Mouse (Mus musculus): ENCODE data around the gene Cytip. TPM values are rescaled to one million over a fixed set of nuclear protein-coding genes. Genes with fewer than 3 reads are reported as not detected.

Gene Cytip
- polyA plus RNA-seq, 1 experiment from 2014 or later: 1.1 TPM

GRCm38 (mm10) chr2:58167654-58168053 lies 27.7 kb downstream of the Cytip start:
- H3K4me3 ChIP-seq (ENCODE audit: low read length): no peak overlapping the region
- no peaks in the 10 kb centered on the region for H3K27me3 ChIP-seq (replicated peaks; ENCODE audit: control insufficient read depth, insufficient read depth, low read length)
- no peaks in the 10 kb centered on the region for H3K4me1 ChIP-seq (ENCODE audit: control insufficient read depth, insufficient read depth, low read length)
- H3K9me3 ChIP-seq (ENCODE audit: control insufficient read depth, low read length): no peaks in the 10 kb centered on the region
- ATAC-seq: no peak
- H3K9ac ChIP-seq (ENCODE audit: low read depth, low read length): no peak overlapping the region
- no peak overlapping the region for H3K4me2 ChIP-seq (ENCODE audit: low read depth, low read length)
- 79% methylated on average over 3 of the region's 3 CpGs for WGBS
- no peaks in the 10 kb centered on the region for H3K36me3 ChIP-seq (ENCODE audit: control insufficient read depth, insufficient read depth, low read length)
- H3K27ac ChIP-seq (ENCODE audit: low read length): no peak overlapping the region

- no peaks in the 10 kb centered on the region for H3K4me1 ChIP-seq (ENCODE audit: control insufficient read depth, insufficient read depth, low read length)
- 58% methylated on average over 2 of the region's 2 CpGs for WGBS
- no peak overlapping the region for H3K4me2 ChIP-seq (ENCODE audit: low read depth, low read length)
- H3K36me3 ChIP-seq (ENCODE audit: control insufficient read depth, insufficient read depth, low read length): no peaks in the 10 kb centered on the region
- no peak overlapping the region for H3K27ac ChIP-seq (ENCODE audit: low read length)
- no peaks in the 10 kb centered on the region for H3K27me3 ChIP-seq (replicated peaks; ENCODE audit: control insufficient read depth, insufficient read depth, low read length)
- no peak for ATAC-seq
- no peaks in the 10 kb centered on the region for H3K9me3 ChIP-seq (ENCODE audit: control insufficient read depth, low read length)
- no peak overlapping the region for H3K9ac ChIP-seq (ENCODE audit: low read depth, low read length)
- H3K4me3 ChIP-seq (ENCODE audit: low read length): no peak overlapping the region
Observed at GRCm38 (mm10) chr2:58166764-58167163, 28.6 kb downstream of the Cytip start.

- no peaks in the 10 kb centered on the region for H3K36me3 ChIP-seq (ENCODE audit: control insufficient read depth, insufficient read depth, low read length)
- no peak overlapping the region for H3K4me2 ChIP-seq (ENCODE audit: low read depth, low read length)
- H3K9ac ChIP-seq (ENCODE audit: low read depth, low read length): no peak overlapping the region
- no peaks in the 10 kb centered on the region for H3K4me1 ChIP-seq (ENCODE audit: control insufficient read depth, insufficient read depth, low read length)
- no peak overlapping the region for H3K27ac ChIP-seq (ENCODE audit: low read length)
- no peaks in the 10 kb centered on the region for H3K9me3 ChIP-seq (ENCODE audit: control insufficient read depth, low read length)
- 65% methylated on average over 1 of the region's 1 CpGs for WGBS
- no peak for ATAC-seq
- H3K4me3 ChIP-seq (ENCODE audit: low read length): no peak overlapping the region
- no peaks in the 10 kb centered on the region for H3K27me3 ChIP-seq (replicated peaks; ENCODE audit: control insufficient read depth, insufficient read depth, low read length)
Observed at GRCm38 (mm10) chr2:58163457-58164181, 31.7 kb downstream of the Cytip start.

GRCm38 (mm10) chr2:58161813-58162212 lies 33.5 kb downstream of the Cytip start:
- WGBS: 73% methylated on average over 4 of the region's 4 CpGs
- ATAC-seq: no peak
- no peaks in the 10 kb centered on the region for H3K9me3 ChIP-seq (ENCODE audit: control insufficient read depth, low read length)

GRCm38 (mm10) chr2:58160541-58161307 lies 34.6 kb downstream of the Cytip start:
- H3K4me2 ChIP-seq (ENCODE audit: low read depth, low read length): no peak overlapping the region

More at GRCm38 (mm10) chr2:58161813-58162212, 33.5 kb downstream of the Cytip start:
- H3K27me3 ChIP-seq (replicated peaks; ENCODE audit: control insufficient read depth, insufficient read depth, low read length): no peaks in the 10 kb centered on the region
- H3K27ac ChIP-seq (ENCODE audit: low read length): no peak overlapping the region
- H3K9ac ChIP-seq (ENCODE audit: low read depth, low read length): no peak overlapping the region
- H3K4me2 ChIP-seq (ENCODE audit: low read depth, low read length): no peak overlapping the region
- no peak overlapping the region for H3K4me3 ChIP-seq (ENCODE audit: low read length)
- no peaks in the 10 kb centered on the region for H3K4me1 ChIP-seq (ENCODE audit: control insufficient read depth, insufficient read depth, low read length)
- H3K36me3 ChIP-seq (ENCODE audit: control insufficient read depth, insufficient read depth, low read length): no peaks in the 10 kb centered on the region

GRCm38 (mm10) chr2:58159880-58160279 lies 35.5 kb downstream of the Cytip start:
- WGBS: 91% methylated on average over 13 of the region's 13 CpGs
- no peak overlapping the region for H3K9ac ChIP-seq (ENCODE audit: low read depth, low read length)
- H3K4me3 ChIP-seq (ENCODE audit: low read length): no peak overlapping the region

More at GRCm38 (mm10) chr2:58160541-58161307, 34.6 kb downstream of the Cytip start:
- H3K27me3 ChIP-seq (replicated peaks; ENCODE audit: control insufficient read depth, insufficient read depth, low read length): no peaks in the 10 kb centered on the region
- 67% methylated on average over 21 of the region's 21 CpGs for WGBS
- H3K27ac ChIP-seq (ENCODE audit: low read length): no peak overlapping the region
- no peak for ATAC-seq
- no peaks in the 10 kb centered on the region for H3K9me3 ChIP-seq (ENCODE audit: control insufficient read depth, low read length)
- H3K4me3 ChIP-seq (ENCODE audit: low read length): no peak overlapping the region
- H3K36me3 ChIP-seq (ENCODE audit: control insufficient read depth, insufficient read depth, low read length): no peaks in the 10 kb centered on the region
- H3K9ac ChIP-seq (ENCODE audit: low read depth, low read length): no peak overlapping the region
- 0 out of 2 replicates have a peak, but pooled peaks cover 2% of the 10 kb centered on the region for H3K4me1 ChIP-seq (ENCODE audit: control insufficient read depth, insufficient read depth, low read length)

GRCm38 (mm10) chr2:58159121-58159520 lies 36.2 kb downstream of the Cytip start:
- Histone ChIP-seq H3K27ac (ENCODE audit: low read length) (no peak overlapping the region), H3K4me3 (ENCODE audit: low read length) (no peak overlapping the region), H3K9ac (ENCODE audit: low read depth, low read length) (no peak overlapping the region), H3K9me3 (ENCODE audit: control insufficient read depth, low read length) (no peaks in the 10 kb centered on the region), H3K4me1 (ENCODE audit: control insufficient read depth, insufficient read depth, low read length) (0 out of 2 replicates have a peak, but pooled peaks cover 7% of the 10 kb centered on the region), H3K4me2 (ENCODE audit: low read depth, low read length) (no peak overlapping the region), H3K36me3 (ENCODE audit: control insufficient read depth, insufficient read depth, low read length) (no peaks in the 10 kb centered on the region), H3K27me3 (replicated peaks; ENCODE audit: control insufficient read depth, insufficient read depth, low read length) (no peaks in the 10 kb centered on the region)
- no peak for ATAC-seq
- WGBS: 87% methylated on average over 6 of the region's 6 CpGs

More at GRCm38 (mm10) chr2:58159880-58160279, 35.5 kb downstream of the Cytip start:
- no peak overlapping the region for H3K4me2 ChIP-seq (ENCODE audit: low read depth, low read length)
- H3K36me3 ChIP-seq (ENCODE audit: control insufficient read depth, insufficient read depth, low read length): no peaks in the 10 kb centered on the region
- H3K4me1 ChIP-seq (ENCODE audit: control insufficient read depth, insufficient read depth, low read length): 0 out of 2 replicates have a peak, but pooled peaks cover 7% of the 10 kb centered on the region
- no peaks in the 10 kb centered on the region for H3K9me3 ChIP-seq (ENCODE audit: control insufficient read depth, low read length)
- no peaks in the 10 kb centered on the region for H3K27me3 ChIP-seq (replicated peaks; ENCODE audit: control insufficient read depth, insufficient read depth, low read length)
- no peak for ATAC-seq
- no peak overlapping the region for H3K27ac ChIP-seq (ENCODE audit: low read length)

GRCm38 (mm10) chr2:58158539-58158938 lies 36.8 kb downstream of the Cytip start:
- no peak overlapping the region for H3K27ac ChIP-seq (ENCODE audit: low read length)
- H3K9me3 ChIP-seq (ENCODE audit: control insufficient read depth, low read length): no peaks in the 10 kb centered on the region
- 0 out of 2 replicates have a peak, but pooled peaks cover 7% of the 10 kb centered on the region for H3K4me1 ChIP-seq (ENCODE audit: control insufficient read depth, insufficient read depth, low read length)
- H3K9ac ChIP-seq (ENCODE audit: low read depth, low read length): no peak overlapping the region
- no peak for ATAC-seq
- no peak overlapping the region for H3K4me3 ChIP-seq (ENCODE audit: low read length)
- no peaks in the 10 kb centered on the region for H3K36me3 ChIP-seq (ENCODE audit: control insufficient read depth, insufficient read depth, low read length)
- no peak overlapping the region for H3K4me2 ChIP-seq (ENCODE audit: low read depth, low read length)
- H3K27me3 ChIP-seq (replicated peaks; ENCODE audit: control insufficient read depth, insufficient read depth, low read length): no peaks in the 10 kb centered on the region
- 86% methylated on average over 5 of the region's 5 CpGs for WGBS

GRCm38 (mm10) chr2:58158107-58158506 lies 37.2 kb downstream of the Cytip start:
- Histone ChIP-seq H3K9ac (ENCODE audit: low read depth, low read length) (no peak overlapping the region), H3K4me2 (ENCODE audit: low read depth, low read length) (no peak overlapping the region), H3K27me3 (replicated peaks; ENCODE audit: control insufficient read depth, insufficient read depth, low read length) (no peaks in the 10 kb centered on the region), H3K4me3 (ENCODE audit: low read length) (no peak overlapping the region), H3K9me3 (ENCODE audit: control insufficient read depth, low read length) (no peaks in the 10 kb centered on the region), H3K27ac (ENCODE audit: low read length) (no peak overlapping the region), H3K4me1 (ENCODE audit: control insufficient read depth, insufficient read depth, low read length) (0 out of 2 replicates have a peak, but pooled peaks cover 7% of the 10 kb centered on the region), H3K36me3 (ENCODE audit: control insufficient read depth, insufficient read depth, low read length) (no peaks in the 10 kb centered on the region)
- no peak for ATAC-seq
- WGBS: 72% methylated on average over 2 of the region's 2 CpGs
